Mouse (Mus musculus): ENCODE data around the gene Gm17428. TPM values are rescaled to one million over a fixed set of nuclear protein-coding genes. Genes with fewer than 3 reads are reported as not detected.

Gm17428 gene
- polyA plus RNA-seq (2014; fragmentation: Nextera tagmentation; extraction: Ambion mirVana) = not detected in 2 replicates

DNA sequence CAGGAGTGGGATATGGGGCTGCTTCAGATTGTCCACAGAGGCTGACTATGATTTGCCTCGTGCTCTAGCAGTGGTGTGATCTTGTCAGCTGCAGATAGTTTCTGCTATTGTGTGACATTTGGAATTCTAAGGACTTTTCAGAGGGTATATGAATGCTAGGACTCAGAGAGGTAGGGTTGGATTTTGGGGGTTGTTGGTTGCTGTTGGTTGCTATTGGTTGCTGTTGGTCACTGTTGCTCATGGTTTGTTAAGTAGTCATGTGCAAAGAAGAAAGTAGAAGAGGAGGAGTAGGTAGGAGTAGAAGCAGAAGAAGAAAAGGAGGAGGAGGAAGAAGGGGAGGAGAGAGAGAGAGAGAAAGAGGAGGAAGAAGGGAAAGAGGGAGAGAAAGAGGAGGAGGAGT, at the start of gene Gm17428:
Gene Gm17428, plus strand, starts transcription at position 301 of the 400 bp plus-strand sequence.
- Histone ChIP-seq H3K4me3 (ENCODE audit: low read length) (no peak within 1 kb of the TSS), H3K9me3 (ENCODE audit: control insufficient read depth, low read length) (no peaks in the 10 kb centered on the region), H3K27ac (ENCODE audit: low read depth, low read length) (no peak within 1 kb of the TSS), H3K27me3 (ENCODE audit: control insufficient read depth, insufficient read depth, low read length) (no peaks in the 10 kb centered on the region), H3K36me3 (ENCODE audit: control insufficient read depth, insufficient read depth, low read length) (no peaks in the 10 kb centered on the region), H3K4me2 (replicated peaks; ENCODE audit: low read depth, low read length) (no peak within 1 kb of the TSS), H3K4me1 (ENCODE audit: control insufficient read depth, insufficient read depth, low read length) (no peaks in the 10 kb centered on the region), H3K9ac (ENCODE audit: low read depth, low read length) (no peak within 1 kb of the TSS)
- 79% methylated on average over 1 of the region's 1 CpGs for WGBS
- ATAC-seq (ENCODE audit: low FRiP score, low TSS enrichment) = no peak

- Histone ChIP-seq H3K9me3 (ENCODE audit: control insufficient read depth, low read length) (peaks cover under 1% of the 10 kb centered on the region; the same call in 1 of the 2 replicates), H3K4me2 (replicated peaks; ENCODE audit: low read depth, low read length) (peak overlapping the region; percentile 93), H3K27me3 (ENCODE audit: control insufficient read depth, insufficient read depth, low read length) (no peaks in the 10 kb centered on the region), H3K4me3 (ENCODE audit: low read length) (peak overlapping the region; percentile 50), H3K36me3 (ENCODE audit: control insufficient read depth, insufficient read depth, low read length) (peaks cover 3% of the 10 kb centered on the region; the same call in 1 of the 2 replicates), H3K4me1 (ENCODE audit: control insufficient read depth, insufficient read depth, low read length) (peaks cover 23% of the 10 kb centered on the region), H3K9ac (ENCODE audit: low read depth, low read length) (peak overlapping the region; percentile 86; the same call in 1 of the 2 replicates), H3K27ac (ENCODE audit: low read depth, low read length) (peak overlapping the region; percentile 99)
- 13% methylated on average over 7 of the region's 7 CpGs for WGBS
- ATAC-seq (ENCODE audit: low FRiP score, low TSS enrichment) = no peak
These were observed 49.4 kb upstream of the Gm17428 start for GRCm38 (mm10) chr14:54927296-54927695.

- Histone ChIP-seq H3K4me1 (ENCODE audit: control insufficient read depth, insufficient read depth, low read length) (peaks cover 22% of the 10 kb centered on the region), H3K27ac (ENCODE audit: low read depth, low read length) (no peak overlapping the region), H3K4me2 (replicated peaks; ENCODE audit: low read depth, low read length) (no peak overlapping the region), H3K36me3 (ENCODE audit: control insufficient read depth, insufficient read depth, low read length) (no peaks in the 10 kb centered on the region), H3K9me3 (ENCODE audit: control insufficient read depth, low read length) (no peaks in the 10 kb centered on the region), H3K27me3 (ENCODE audit: control insufficient read depth, insufficient read depth, low read length) (no peaks in the 10 kb centered on the region), H3K9ac (ENCODE audit: low read depth, low read length) (no peak overlapping the region), H3K4me3 (ENCODE audit: low read length) (no peak overlapping the region)
- WGBS = 68% methylated on average over 5 of the region's 5 CpGs
- no peak for ATAC-seq (ENCODE audit: low FRiP score, low TSS enrichment)
These were observed 46.9 kb upstream of the Gm17428 start for GRCm38 (mm10) chr14:54929801-54930200.

DNA sequence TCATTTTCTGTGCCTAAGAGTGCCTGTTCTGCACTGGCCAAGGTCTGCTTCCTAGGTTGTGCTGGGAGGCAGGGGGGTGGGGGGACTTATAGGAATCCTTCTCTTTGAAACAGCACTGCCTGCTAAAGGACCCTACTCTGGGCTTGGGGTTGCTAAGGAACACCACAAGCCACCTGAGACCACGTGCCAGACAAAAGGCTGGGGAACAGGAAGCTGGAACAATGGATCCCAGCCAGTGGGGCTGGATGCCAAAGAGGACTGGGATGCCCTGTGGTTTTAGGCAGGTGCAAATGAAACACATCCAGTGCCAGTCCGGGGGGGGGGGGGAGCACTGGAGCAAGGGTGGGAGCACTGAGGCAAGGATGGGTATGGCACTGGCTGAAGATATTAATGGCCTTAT, 46.3 kb upstream of the Gm17428 start:
- H3K9ac ChIP-seq (ENCODE audit: low read depth, low read length) = no peak overlapping the region
- H3K4me2 ChIP-seq (replicated peaks; ENCODE audit: low read depth, low read length) = no peak overlapping the region
- peaks cover 16% of the 10 kb centered on the region for H3K4me1 ChIP-seq (ENCODE audit: control insufficient read depth, insufficient read depth, low read length)
- no peak overlapping the region for H3K27ac ChIP-seq (ENCODE audit: low read depth, low read length)
- H3K27me3 ChIP-seq (ENCODE audit: control insufficient read depth, insufficient read depth, low read length) = no peaks in the 10 kb centered on the region
- H3K4me3 ChIP-seq (ENCODE audit: low read length) = no peak overlapping the region
- no peak for ATAC-seq (ENCODE audit: low FRiP score, low TSS enrichment)
- H3K9me3 ChIP-seq (ENCODE audit: control insufficient read depth, low read length) = no peaks in the 10 kb centered on the region
- H3K36me3 ChIP-seq (ENCODE audit: control insufficient read depth, insufficient read depth, low read length) = no peaks in the 10 kb centered on the region
- 31% methylated on average over 2 of the region's 2 CpGs for WGBS

- WGBS = 28% methylated on average over 6 of the region's 6 CpGs
- Histone ChIP-seq H3K4me3 (ENCODE audit: low read length) (no peak within 1 kb of the TSS), H3K27ac (ENCODE audit: low read depth, low read length) (no peak within 1 kb of the TSS), H3K4me2 (replicated peaks; ENCODE audit: low read depth, low read length) (no peak within 1 kb of the TSS), H3K36me3 (ENCODE audit: control insufficient read depth, insufficient read depth, low read length) (no peaks in the 10 kb centered on the region), H3K9me3 (ENCODE audit: control insufficient read depth, low read length) (no peaks in the 10 kb centered on the region), H3K4me1 (ENCODE audit: control insufficient read depth, insufficient read depth, low read length) (peaks cover 17% of the 10 kb centered on the region), H3K27me3 (ENCODE audit: control insufficient read depth, insufficient read depth, low read length) (no peaks in the 10 kb centered on the region), H3K9ac (ENCODE audit: low read depth, low read length) (no peak within 1 kb of the TSS)
- ATAC-seq (ENCODE audit: low FRiP score, low TSS enrichment) = 0 out of 2 replicates have a peak, but pooled peaks have one; percentile 14
These were observed 44.0 kb upstream of the Gm17428 start, which contains the start of gene Il25 for GRCm38 (mm10) chr14:54932645-54933150. Gene Il25, plus strand, starts transcription at chr14:54932695.

DNA sequence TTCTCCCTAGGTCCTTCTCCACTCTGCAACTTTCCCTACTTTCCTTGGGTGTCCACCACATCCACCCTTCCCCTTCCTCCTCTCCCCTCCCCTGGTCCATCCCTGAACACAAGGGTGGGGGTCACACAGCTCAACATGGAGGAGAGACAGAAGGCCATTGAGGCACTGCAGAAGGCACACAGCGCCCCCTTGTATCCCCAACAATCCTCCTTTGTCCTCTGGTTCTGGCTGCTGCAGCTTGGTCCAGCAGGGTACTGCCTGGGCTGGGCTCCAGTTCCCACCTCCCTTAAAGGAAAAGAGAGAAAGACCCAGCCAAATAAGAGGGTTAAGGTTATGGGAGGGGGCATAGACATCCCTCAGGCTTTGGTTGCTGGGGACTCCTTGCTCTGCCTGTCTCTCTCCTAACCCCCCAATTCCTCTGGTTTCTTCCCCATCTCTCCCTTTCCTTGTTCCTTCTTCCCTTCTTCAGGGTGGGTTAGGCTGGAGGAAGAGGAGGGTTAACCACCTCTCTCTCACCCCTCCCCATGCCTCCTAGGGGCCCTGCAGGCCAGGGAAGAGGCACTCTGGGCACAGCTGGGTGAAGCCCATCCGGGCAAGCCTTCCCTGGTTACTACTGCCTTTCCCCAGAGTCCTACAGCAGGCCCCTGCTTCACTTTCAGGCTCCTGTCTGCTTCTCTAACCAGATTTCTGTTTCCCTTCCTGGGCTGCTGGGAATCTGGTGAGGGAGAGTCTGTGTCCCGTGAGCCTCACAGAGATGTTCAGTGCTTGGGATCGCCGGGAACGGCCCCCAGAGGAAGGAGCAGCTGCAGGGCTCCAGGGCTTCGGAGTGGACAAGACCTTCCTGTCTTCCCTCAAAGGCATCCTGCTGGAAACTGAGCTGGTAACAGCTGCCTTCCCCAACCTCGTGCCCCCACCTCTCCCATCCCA, 40.6 kb upstream of the Gm17428 start, which contains the start of gene Cmtm5:
Gene Cmtm5, plus strand, starts transcription at position 358 of the 927 bp plus-strand sequence.
- H3K36me3 ChIP-seq (ENCODE audit: control insufficient read depth, insufficient read depth, low read length) = no peaks in the 10 kb centered on the region
- WGBS = 24% methylated on average over 8 of the region's 8 CpGs
- H3K27me3 ChIP-seq (ENCODE audit: control insufficient read depth, insufficient read depth, low read length) = no peaks in the 10 kb centered on the region
- 0 out of 2 replicates have a peak within 1 kb of the TSS, but pooled peaks have one; percentile 15 for H3K4me2 ChIP-seq (replicated peaks; ENCODE audit: low read depth, low read length)
- no peaks in the 10 kb centered on the region for H3K9me3 ChIP-seq (ENCODE audit: control insufficient read depth, low read length)
- peak within 1 kb of the TSS; percentile 63 for H3K27ac ChIP-seq (ENCODE audit: low read depth, low read length)
- H3K4me1 ChIP-seq (ENCODE audit: control insufficient read depth, insufficient read depth, low read length) = peaks cover 24% of the 10 kb centered on the region
- ATAC-seq (ENCODE audit: low FRiP score, low TSS enrichment) = peak; percentile 22; the same call in 1 of the 2 replicates
- H3K9ac ChIP-seq (ENCODE audit: low read depth, low read length) = peak within 1 kb of the TSS; percentile 37
- no peak within 1 kb of the TSS for H3K4me3 ChIP-seq (ENCODE audit: low read length)

DNA sequence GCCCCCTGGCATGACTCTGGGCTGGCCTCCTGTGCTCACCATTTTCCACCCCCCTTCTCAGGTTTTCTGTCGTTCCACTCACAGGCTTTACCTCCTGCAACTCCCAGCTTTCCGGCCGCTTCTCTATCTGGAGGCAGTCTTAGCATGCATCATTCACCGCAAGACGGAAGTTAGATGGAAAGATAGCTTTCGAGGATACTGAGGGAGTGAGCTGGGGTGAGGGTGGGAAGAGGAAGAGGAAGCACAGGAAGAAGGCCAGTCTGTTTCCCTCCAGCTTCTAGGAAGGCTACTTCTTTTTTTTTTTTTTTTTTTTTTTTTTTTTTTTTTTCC, 39.9 kb upstream of the Gm17428 start:
- Histone ChIP-seq H3K4me1 (ENCODE audit: control insufficient read depth, insufficient read depth, low read length) (peaks cover 24% of the 10 kb centered on the region), H3K27ac (ENCODE audit: low read depth, low read length) (peak overlapping the region; percentile 63), H3K4me3 (ENCODE audit: low read length) (no peak overlapping the region), H3K9ac (ENCODE audit: low read depth, low read length) (peak overlapping the region; percentile 37), H3K9me3 (ENCODE audit: control insufficient read depth, low read length) (no peaks in the 10 kb centered on the region), H3K27me3 (ENCODE audit: control insufficient read depth, insufficient read depth, low read length) (no peaks in the 10 kb centered on the region), H3K36me3 (ENCODE audit: control insufficient read depth, insufficient read depth, low read length) (no peaks in the 10 kb centered on the region), H3K4me2 (replicated peaks; ENCODE audit: low read depth, low read length) (0 out of 2 replicates have a peak overlapping the region, but pooled peaks have one; percentile 15)
- WGBS = 32% methylated on average over 6 of the region's 6 CpGs
- ATAC-seq (ENCODE audit: low FRiP score, low TSS enrichment) = 0 out of 2 replicates have a peak, but pooled peaks have one; percentile 4

DNA sequence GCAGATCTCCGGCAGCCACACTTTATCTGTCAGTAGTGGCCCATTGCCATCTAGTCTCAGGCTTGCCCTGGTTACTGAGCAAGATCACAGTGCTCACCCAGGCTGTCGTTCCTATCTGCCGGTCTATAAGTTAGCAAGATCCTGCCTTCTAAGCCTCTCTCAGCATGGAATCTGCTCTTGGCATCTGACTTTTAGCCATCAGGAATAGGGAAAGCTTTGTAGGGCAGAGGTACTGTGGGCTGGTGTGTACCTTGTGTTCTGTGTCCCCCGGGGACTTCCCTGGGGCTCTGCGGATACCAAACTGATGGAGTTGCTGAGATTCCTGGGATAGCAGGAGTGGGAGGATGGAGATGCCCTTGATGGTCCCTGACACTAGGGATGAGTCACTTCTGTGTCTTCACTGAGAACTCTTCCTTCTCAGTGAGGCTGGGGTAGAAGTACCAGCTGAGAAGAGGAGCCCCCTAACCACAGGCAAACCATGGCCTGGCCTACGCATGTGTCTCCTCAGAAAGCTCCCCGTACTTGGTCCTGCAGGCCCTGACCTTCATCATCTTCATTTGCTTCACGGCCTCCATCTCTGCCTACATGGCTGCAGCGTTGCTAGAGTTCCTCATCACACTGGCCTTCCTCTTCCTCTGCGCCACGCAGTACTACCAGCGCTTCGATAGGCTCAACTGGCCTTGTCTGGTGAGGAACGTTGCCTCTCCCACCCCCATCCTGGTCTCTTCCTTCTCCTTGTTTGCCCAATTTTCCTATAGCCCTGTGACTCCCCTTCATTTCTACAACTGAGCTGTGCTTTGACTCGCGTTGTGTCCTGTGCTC, 39.2 kb upstream of the Gm17428 start:
- WGBS = 82% methylated on average over 16 of the region's 16 CpGs
- ATAC-seq (ENCODE audit: low FRiP score, low TSS enrichment) = no peak
- H3K9ac ChIP-seq (ENCODE audit: low read depth, low read length) = no peak overlapping the region

More for the DNA sequence above, 39.2 kb upstream of the Gm17428 start:
- no peak overlapping the region for H3K27ac ChIP-seq (ENCODE audit: low read depth, low read length)
- H3K4me3 ChIP-seq (ENCODE audit: low read length) = no peak overlapping the region
- H3K36me3 ChIP-seq (ENCODE audit: control insufficient read depth, insufficient read depth, low read length) = no peaks in the 10 kb centered on the region
- H3K4me1 ChIP-seq (ENCODE audit: control insufficient read depth, insufficient read depth, low read length) = peaks cover 23% of the 10 kb centered on the region
- H3K9me3 ChIP-seq (ENCODE audit: control insufficient read depth, low read length) = no peaks in the 10 kb centered on the region
- no peak overlapping the region for H3K4me2 ChIP-seq (replicated peaks; ENCODE audit: low read depth, low read length)
- no peaks in the 10 kb centered on the region for H3K27me3 ChIP-seq (ENCODE audit: control insufficient read depth, insufficient read depth, low read length)

Data from kidney, embryonic 14.5 days (tissue).